In the genomic region with DNA sequence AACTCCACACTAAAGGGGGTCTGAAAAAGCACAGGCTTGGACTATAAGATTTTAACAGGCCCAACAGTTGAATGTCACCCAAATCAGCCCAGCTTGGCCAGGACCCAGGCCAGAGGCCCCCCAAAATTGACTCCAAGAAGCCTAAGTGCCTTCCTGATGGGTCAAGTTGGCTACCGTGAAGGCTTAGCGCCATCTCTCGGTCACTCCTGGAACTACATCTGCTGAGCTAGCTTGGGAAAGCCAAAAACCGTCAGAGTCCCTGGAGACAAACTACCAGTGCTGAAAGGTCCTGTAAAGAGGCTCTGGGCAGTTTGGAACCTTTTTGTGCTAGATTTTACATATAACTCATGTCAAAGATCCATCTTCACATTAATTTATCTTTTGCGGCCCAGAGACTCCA, we compare ENCODE assay signal across 7 mouse cellular contexts. TPM values are rescaled to one million over a fixed set of nuclear protein-coding genes. Genes with fewer than 3 reads are reported as not detected.
DNase-seq lines count a peak whose midpoint lies in the region; ATAC-seq and TF ChIP-seq lines count a peak whose summit lies in the region.

No protein-coding gene starts in this region.

- peak; percentile 52 for DNase-seq in ovary, postnatal 10 days (ENCODE audit: low spot score)
- no peak for DNase-seq in ovary, adult 18-20 months (ENCODE audit: low spot score)
- peak; percentile 30 for DNase-seq in adrenal gland, adult 8-10 months
- DNase-seq in embryo, embryonic 10 days (ENCODE audit: low spot score) = peak; percentile 90
- peak; percentile 70 for DNase-seq in kidney, adult 9 months
- DNase-seq in liver, embryonic 14.5 days (ENCODE audit: low read depth in 3 of 3, low spot score in 3 of 3) = peak in 2 of 3 experiments; percentile 4 to 7
- peak; percentile 93 for DNase-seq in right cerebral cortex, postnatal 4 days

- no peaks in the 10 kb centered on the region for H3K36me3 ChIP-seq in liver, embryonic 14.5 days (replicated peaks; ENCODE audit: control insufficient read depth, insufficient read depth, low read depth)

- peak; percentile 82 for TF ChIP-seq CTCF in liver, embryonic 14.5 days (IDR thresholded peaks at IDR 0.05; ENCODE audit: low read depth)

- 13% methylated on average over 5 of the region's 5 CpGs for WGBS in liver, embryonic 14.5 days (ENCODE audit: insufficient replicate concordance)

- no peaks in the 10 kb centered on the region for H3K4me1 ChIP-seq in liver, embryonic 14.5 days (replicated peaks; ENCODE audit: control insufficient read depth in 2 of 2, insufficient read depth in 2 of 2, low read length in 1 of 2)

- H3K9me3 ChIP-seq in liver, embryonic 14.5 days (ENCODE audit: control insufficient read depth, low read length) = no peaks in the 10 kb centered on the region

- H3K9ac ChIP-seq in liver, embryonic 14.5 days (replicated peaks) = no peak overlapping the region

- no peak for TF ChIP-seq EP300 in liver, embryonic 14.5 days (IDR thresholded peaks at IDR 0.05; ENCODE audit: low read depth)

- H3K27me3 ChIP-seq in liver, embryonic 14.5 days (ENCODE audit: control insufficient read depth, insufficient read depth, low read length) = peaks cover 9% of the 10 kb centered on the region

- ATAC-seq in liver, embryonic 14.5 days (ENCODE audit: insufficient read depth) = no peak

- no peak overlapping the region for H3K4me2 ChIP-seq in liver, embryonic 14.5 days (ENCODE audit: low read depth)

- H3K27ac ChIP-seq in liver, embryonic 14.5 days = no peak overlapping the region

- no peak overlapping the region for H3K4me3 ChIP-seq in liver, embryonic 14.5 days (ENCODE audit: insufficient read depth in 1 of 2, low read depth in 2 of 2, low read length in 2 of 2)

RNA-seq across cellular contexts. Expression of gene Nos1, which starts 56.1 kb away (rescaled TPM):
- total RNA-seq in adrenal gland, adult 8-10 months (2022) = 1 to 10 TPM in 1 of 4 experiments, under 1 TPM in 3; 0.63 to 1.4 (median 0.69) TPM
- polyA plus RNA-seq in liver, embryonic 14.5 days (2012; rRNA removed) = under 0.01 TPM in 2 replicates
- not detected in 2 replicates for polyA plus RNA-seq in liver, embryonic 14.5 days (2014; fragmentation: Nextera tagmentation; extraction: Ambion mirVana)
